Mouse (Mus musculus): ENCODE measurements around the gene Scd2.
A peak's percentile ranks its signal among the peaks of the same experiment; 100 is the strongest.

Scd2 gene

GRCm38 (mm10) chr19:44295251-44295650 is 1.8 kb downstream of the Scd2 start:
- no peak for ATAC-seq (ENCODE audit: insufficient number of reproducible peaks, low FRiP score, low TSS enrichment)

- ATAC-seq (ENCODE audit: insufficient number of reproducible peaks, low FRiP score, low TSS enrichment), result peak; percentile 27; the same call in 1 of the 2 replicates
Observed at GRCm38 (mm10) chr19:44295741-44296140, 2.3 kb downstream of the Scd2 start.

GRCm38 (mm10) chr19:44296186-44296585 is 2.7 kb downstream of the Scd2 start:
- no peak for ATAC-seq (ENCODE audit: insufficient number of reproducible peaks, low FRiP score, low TSS enrichment)

GRCm38 (mm10) chr19:44297068-44297760 is 3.7 kb downstream of the Scd2 start:
- no peak for ATAC-seq (ENCODE audit: insufficient number of reproducible peaks, low FRiP score, low TSS enrichment)

GRCm38 (mm10) chr19:44297862-44298261 is 4.4 kb downstream of the Scd2 start:
- ATAC-seq (ENCODE audit: insufficient number of reproducible peaks, low FRiP score, low TSS enrichment), result no peak

- no peak for ATAC-seq (ENCODE audit: insufficient number of reproducible peaks, low FRiP score, low TSS enrichment)
Observed at GRCm38 (mm10) chr19:44299078-44299477, 5.6 kb downstream of the Scd2 start.

- no peak for ATAC-seq (ENCODE audit: insufficient number of reproducible peaks, low FRiP score, low TSS enrichment)
Observed at GRCm38 (mm10) chr19:44299902-44300301, 6.4 kb downstream of the Scd2 start.

- no peak for ATAC-seq (ENCODE audit: insufficient number of reproducible peaks, low FRiP score, low TSS enrichment)
Observed at GRCm38 (mm10) chr19:44300520-44300919, 7.0 kb downstream of the Scd2 start.

GRCm38 (mm10) chr19:44301176-44301575 is 7.7 kb downstream of the Scd2 start:
- no peak for ATAC-seq (ENCODE audit: insufficient number of reproducible peaks, low FRiP score, low TSS enrichment)

GRCm38 (mm10) chr19:44301671-44302305 is 8.3 kb downstream of the Scd2 start:
- no peak for ATAC-seq (ENCODE audit: insufficient number of reproducible peaks, low FRiP score, low TSS enrichment)

GRCm38 (mm10) chr19:44302901-44303300 is 9.4 kb downstream of the Scd2 start:
- ATAC-seq (ENCODE audit: insufficient number of reproducible peaks, low FRiP score, low TSS enrichment), result no peak

- ATAC-seq (ENCODE audit: insufficient number of reproducible peaks, low FRiP score, low TSS enrichment), result no peak
Observed at GRCm38 (mm10) chr19:44303502-44303901, 10.0 kb downstream of the Scd2 start.

GRCm38 (mm10) chr19:44304419-44304818 is 10.9 kb downstream of the Scd2 start:
- ATAC-seq (ENCODE audit: insufficient number of reproducible peaks, low FRiP score, low TSS enrichment), result no peak

GRCm38 (mm10) chr19:44304851-44305510 is 11.5 kb downstream of the Scd2 start:
- no peak for ATAC-seq (ENCODE audit: insufficient number of reproducible peaks, low FRiP score, low TSS enrichment)

- no peak for ATAC-seq (ENCODE audit: insufficient number of reproducible peaks, low FRiP score, low TSS enrichment)
Observed at GRCm38 (mm10) chr19:44305701-44306100, 12.2 kb downstream of the Scd2 start.

- no peak for ATAC-seq (ENCODE audit: insufficient number of reproducible peaks, low FRiP score, low TSS enrichment)
Observed at GRCm38 (mm10) chr19:44306171-44306570, 12.7 kb downstream of the Scd2 start.

GRCm38 (mm10) chr19:44307101-44307914 is 13.8 kb downstream of the Scd2 start:
- no peak for ATAC-seq (ENCODE audit: insufficient number of reproducible peaks, low FRiP score, low TSS enrichment)

- ATAC-seq (ENCODE audit: insufficient number of reproducible peaks, low FRiP score, low TSS enrichment), result no peak
Observed at GRCm38 (mm10) chr19:44307915-44308470, 14.5 kb downstream of the Scd2 start.

- no peak for ATAC-seq (ENCODE audit: insufficient number of reproducible peaks, low FRiP score, low TSS enrichment)
Observed at GRCm38 (mm10) chr19:44308611-44309246, 15.3 kb downstream of the Scd2 start.

Measured in cerebellum, adult (tissue).